Mouse (Mus musculus): ENCODE measurements at regions not wholly inside any gene's neighbourhood (a gene's known extent, or its start where the extent isn't known, plus 50 kb on each side); places are given as distances from the start of the nearest gene placed in this dataset.

DNA sequence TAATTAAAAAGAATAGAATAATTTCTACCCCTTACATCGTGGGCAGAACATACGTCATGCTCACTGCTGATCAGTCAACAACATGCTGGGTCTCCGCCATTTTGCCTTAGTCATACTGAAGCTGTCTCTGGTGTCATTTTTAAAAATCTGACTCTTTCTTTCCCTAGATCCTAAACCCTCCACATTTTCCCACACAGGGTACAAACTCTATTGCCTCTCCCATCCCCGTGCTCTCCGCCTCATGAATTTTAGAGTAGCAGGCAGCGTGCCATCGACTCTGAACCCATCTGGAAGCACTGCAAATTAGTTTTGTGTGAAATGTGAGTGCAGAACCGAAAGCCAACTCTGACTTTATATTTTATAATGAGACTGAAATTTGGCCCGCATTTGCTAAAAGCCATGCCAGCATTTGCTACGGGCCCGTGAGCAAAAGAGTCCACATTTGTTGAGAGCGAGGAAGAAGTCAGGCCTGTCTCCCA lies 518.5 kb upstream of the Tbl1xr1 start:
- no peak for TF ChIP-seq CTCF (conservative IDR thresholded peaks at IDR 0.05; ENCODE audit: insufficient read depth, insufficient read length, low read depth, low read length)
- TF ChIP-seq POLR2A (IDR thresholded peaks at IDR 0.05; ENCODE audit: low read depth, low read length) = no peak

Data from kidney, adult 2 months (tissue).